Mouse (Mus musculus) stomach, postnatal 0 days (tissue): ENCODE results near the gene Map3k19. TPM values are rescaled to one million over a fixed set of nuclear protein-coding genes. Genes with fewer than 3 reads are reported as not detected.

Experiments
- ATAC-seq: fragments of 200-750 bp; cut with Nextera tagmentation; 2 replicates; pipeline ENCODE4 v1.8.0; 2017; ENCODE audit not compliant: low FRiP score, low TSS enrichment
- DNase-seq: peaks from one replicate; pipeline ENCODE4 v3.0.0-alpha.2; 2016; ENCODE audit warnings: low spot score
- H3K27ac ChIP-seq: fragments of 300-500 bp; sonication (generic); replicated peaks from 2 replicates; pipeline ENCODE4 v1.5.1; 2014; ENCODE audit warnings: mild to moderate bottlenecking, control low read depth
- H3K27me3 ChIP-seq: fragments of 300-500 bp; sonication (generic); 2 replicates; pipeline ENCODE4 v1.6.1; 2014; ENCODE audit warnings: low read length; ENCODE audit not compliant: control insufficient read depth, insufficient read depth
- H3K36me3 ChIP-seq: fragments of 300-500 bp; sonication (generic); 2 replicates; pipeline ENCODE4 v1.6.1; 2014; ENCODE audit warnings: low read length, mixed read lengths; ENCODE audit not compliant: control insufficient read depth, insufficient read depth
- H3K4me1 ChIP-seq: fragments of 300-500 bp; sonication (generic); replicated peaks from 2 replicates; pipeline ENCODE4 v1.6.1; 2014; ENCODE audit warnings: antibody characterized with exemption; ENCODE audit not compliant: control insufficient read depth, insufficient read depth
- H3K4me2 ChIP-seq: fragments of 300-500 bp; sonication (generic); replicated peaks from 2 replicates; pipeline ENCODE4 v1.6.1; 2014; ENCODE audit warnings: low read depth, mild to moderate bottlenecking, control low read depth, moderate library complexity
- H3K4me3 ChIP-seq: fragments of 300-500 bp; sonication (generic); 2 replicates; pipeline ENCODE4 v1.5.1; 2014; ENCODE audit warnings: low read depth, low read length, control low read depth
- H3K9ac ChIP-seq: fragments of 300-500 bp; sonication (generic); 2 replicates; pipeline ENCODE4 v1.6.1; 2014; ENCODE audit warnings: mild to moderate bottlenecking, low read length, control low read depth, mixed read lengths
- H3K9me3 ChIP-seq: fragments of 300-500 bp; sonication (generic); 2 replicates; pipeline ENCODE4 v1.6.1; 2016; ENCODE audit warnings: low read length; ENCODE audit not compliant: control insufficient read depth
- CTCF ChIP-seq: IDR thresholded peaks from 2 replicates; pipeline ENCODE4 v1.5.1; 2016; ENCODE audit warnings: antibody characterized with exemption, low read depth, mild to moderate bottlenecking, moderate library complexity
- EP300 ChIP-seq: optimal IDR thresholded peaks from 2 replicates; pipeline ENCODE3; 2016; ENCODE audit warnings: antibody characterized with exemption
- WGBS: fragments of 180-500 bp; shearing (Covaris S2); extraction: QIAGEN DNeasy Blood & Tissue Kit; methylation state at CpG from one replicate; pipeline ENCODE4 v1.1.7; 2014; 5-methylcytosine and 5-hydroxymethylcytosine counted together
- polyA plus RNA-seq: library from polyadenylated mRNA; unstranded; fragments of >200 nt; fragmentation: Nextera tagmentation; extraction: Ambion mirVana; gene quantifications from 2 replicates; pipeline ENCODE4 v1.2.1, GENCODE M21; 2015

Gene Map3k19
- polyA plus RNA-seq, 1 experiment from 2014 or later = not detected

GRCm38 (mm10) chr1:127773198-127773802 lies 81.5 kb downstream of the Map3k19 start:
- 2% methylated on average over 14 of the region's 14 CpGs for WGBS
- Histone ChIP-seq H3K9ac (peak overlapping the region; percentile 71), H3K9me3 (no peaks in the 10 kb centered on the region), H3K36me3 (no peaks in the 10 kb centered on the region), H3K4me2 (peak overlapping the region; percentile 51), H3K4me1 (0 out of 2 replicates have a peak, but pooled peaks cover 2% of the 10 kb centered on the region), H3K27me3 (no peaks in the 10 kb centered on the region), H3K4me3 (peak overlapping the region; percentile 90), H3K27ac (peak overlapping the region; percentile 90)
- no peak for TF ChIP-seq EP300
- no peak for TF ChIP-seq CTCF
- DNase-seq (no peak), ATAC-seq (peak; percentile 22; the same call in 1 of the 2 replicates)

- ATAC-seq (no peak), DNase-seq (no peak)
- no peak overlapping the region for H3K4me3 ChIP-seq
- no peaks in the 10 kb centered on the region for H3K9me3 ChIP-seq
- no peak overlapping the region for H3K27ac ChIP-seq
- H3K9ac ChIP-seq = no peak overlapping the region
- TF ChIP-seq CTCF (no peak), EP300 (no peak)
- WGBS = 86% methylated on average over 2 of the region's 2 CpGs
- no peaks in the 10 kb centered on the region for H3K36me3 ChIP-seq
- H3K27me3 ChIP-seq = no peaks in the 10 kb centered on the region
- no peaks in the 10 kb centered on the region for H3K4me1 ChIP-seq
- H3K4me2 ChIP-seq = no peak overlapping the region
These were observed 88.1 kb downstream of the Map3k19 start for GRCm38 (mm10) chr1:127766741-127767140.

GRCm38 (mm10) chr1:127765468-127765867 lies 89.4 kb downstream of the Map3k19 start:
- H3K27ac ChIP-seq = no peak overlapping the region
- no peak overlapping the region for H3K4me3 ChIP-seq
- ATAC-seq = no peak
- WGBS = 58% methylated on average over 2 of the region's 2 CpGs
- H3K27me3 ChIP-seq = no peaks in the 10 kb centered on the region
- no peak for DNase-seq
- no peaks in the 10 kb centered on the region for H3K4me1 ChIP-seq
- TF ChIP-seq EP300 = no peak
- TF ChIP-seq CTCF = peak; percentile 74
- H3K4me2 ChIP-seq = no peak overlapping the region
- H3K9ac ChIP-seq = no peak overlapping the region
- no peaks in the 10 kb centered on the region for H3K36me3 ChIP-seq
- no peaks in the 10 kb centered on the region for H3K9me3 ChIP-seq

Other genes starting within 250 kb of the Map3k19 start
- gene Tmem163, start 175.5 kb downstream of the Map3k19 start, polyA plus RNA-seq = 0.61 and 0.69 TPM in 2 replicates
- not detected in 2 replicates for gene Acmsd, start 125.6 kb downstream of the Map3k19 start, polyA plus RNA-seq
- 24.7 and 30.1 TPM in 2 replicates for gene Ccnt2, start 80.9 kb downstream of the Map3k19 start, polyA plus RNA-seq
- 13.5 and 13.8 TPM in 2 replicates for gene Rab3gap1, start 13.7 kb upstream of the Map3k19 start, polyA plus RNA-seq
- gene Zranb3, start 248.0 kb upstream of the Map3k19 start, polyA plus RNA-seq = 1.4 and 1.5 TPM in 2 replicates
- gene R3hdm1, start 248.3 kb upstream of the Map3k19 start, polyA plus RNA-seq = 23.7 and 29.6 TPM in 2 replicates